Mouse (Mus musculus) intestine, embryonic 16.5 days (tissue): Measurements from ENCODE around the gene Ntm. TPM values are rescaled to one million over a fixed set of nuclear protein-coding genes. Genes with fewer than 3 reads are reported as not detected.

Experiments
- ATAC-seq: fragments of 200-750 bp; cut with Nextera tagmentation; 2 replicates; pipeline ENCODE4 v1.8.0; 2017; ENCODE audit warnings: moderate TSS enrichment, moderate library complexity
- H3K27ac ChIP-seq: fragments of 300-500 bp; sonication (generic); 2 replicates; pipeline ENCODE4 v1.5.1; 2014; ENCODE audit warnings: mild to moderate bottlenecking, low read length
- H3K27me3 ChIP-seq: fragments of 300-500 bp; sonication (generic); replicated peaks from 2 replicates; pipeline ENCODE4 v1.6.1; 2014; ENCODE audit warnings: low read length, control low read depth, mixed read lengths; ENCODE audit not compliant: control insufficient read depth, insufficient read depth
- H3K36me3 ChIP-seq: fragments of 300-500 bp; sonication (generic); 2 replicates; pipeline ENCODE4 v1.6.1; 2014; ENCODE audit warnings: low read length, control low read depth; ENCODE audit not compliant: control insufficient read depth, insufficient read depth
- H3K4me1 ChIP-seq: fragments of 300-500 bp; sonication (generic); 2 replicates; pipeline ENCODE4 v1.6.1; 2014; ENCODE audit warnings: low read length, control low read depth, mixed read lengths; ENCODE audit not compliant: control insufficient read depth, insufficient read depth
- H3K4me2 ChIP-seq: fragments of 300-500 bp; sonication (generic); 2 replicates; pipeline ENCODE4 v1.6.1; 2014; ENCODE audit warnings: low read depth, low read length, control low read depth
- H3K4me3 ChIP-seq: fragments of 300-500 bp; sonication (generic); 2 replicates; pipeline ENCODE4 v1.5.1; 2014; ENCODE audit warnings: mild to moderate bottlenecking, low read length
- H3K9ac ChIP-seq: fragments of 300-500 bp; sonication (generic); 2 replicates; pipeline ENCODE4 v1.6.1; 2014; ENCODE audit warnings: low read depth, low read length
- H3K9me3 ChIP-seq: fragments of 300-500 bp; sonication (generic); 2 replicates; pipeline ENCODE4 v1.6.1; 2016; ENCODE audit warnings: low read length, control low read depth; ENCODE audit not compliant: control insufficient read depth
- WGBS: fragments of 180-500 bp; shearing (Covaris S2); extraction: QIAGEN DNeasy Blood & Tissue Kit; methylation state at CpG from one replicate; pipeline ENCODE4 v1.1.7; 2014; 5-methylcytosine and 5-hydroxymethylcytosine counted together
- polyA plus RNA-seq: library from polyadenylated mRNA; unstranded; fragments of >200 nt; fragmentation: Nextera tagmentation; extraction: Ambion mirVana; gene quantifications from 2 replicates; pipeline ENCODE4 v1.2.1, GENCODE M21; 2015

Gene Ntm
- polyA plus RNA-seq, 1 experiment from 2014 or later, result 5.5 TPM

DNA sequence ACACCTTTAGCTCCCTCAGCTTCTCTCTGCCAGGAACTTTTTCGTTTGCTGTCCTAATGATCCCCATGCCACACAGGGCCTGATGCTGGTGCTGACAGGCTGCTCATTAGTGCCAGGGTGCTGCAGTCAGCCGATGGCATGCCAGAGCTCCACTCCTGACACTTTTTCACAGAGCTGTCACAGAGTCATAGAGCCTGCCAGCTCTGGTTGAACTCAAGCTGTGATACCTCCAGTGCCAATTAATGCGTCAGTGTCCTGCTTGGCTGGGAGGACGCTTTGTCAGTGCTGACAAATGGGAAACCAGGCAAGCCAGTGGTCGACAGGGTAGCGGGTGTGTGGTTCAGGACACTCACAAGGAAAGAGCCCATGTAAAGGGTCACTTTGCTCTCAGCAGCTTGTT is 858.9 kb downstream of the Ntm start:
- no peaks in the 10 kb centered on the region for H3K27me3 ChIP-seq
- no peaks in the 10 kb centered on the region for H3K9me3 ChIP-seq
- no peaks in the 10 kb centered on the region for H3K4me1 ChIP-seq
- ATAC-seq, result no peak
- no peak overlapping the region for H3K9ac ChIP-seq
- H3K36me3 ChIP-seq, result no peaks in the 10 kb centered on the region
- no peak overlapping the region for H3K4me2 ChIP-seq
- no peak overlapping the region for H3K27ac ChIP-seq
- no peak overlapping the region for H3K4me3 ChIP-seq
- 68% methylated on average over 6 of the region's 6 CpGs for WGBS

GRCm38 (mm10) chr9:29100624-29101023 is 862.3 kb downstream of the Ntm start:
- ATAC-seq, result peak; percentile 64
- WGBS, result 52% methylated on average over 5 of the region's 5 CpGs
- H3K4me2 ChIP-seq, result no peak overlapping the region
- no peaks in the 10 kb centered on the region for H3K27me3 ChIP-seq
- H3K4me3 ChIP-seq, result no peak overlapping the region
- no peaks in the 10 kb centered on the region for H3K9me3 ChIP-seq
- no peaks in the 10 kb centered on the region for H3K36me3 ChIP-seq
- no peak overlapping the region for H3K27ac ChIP-seq
- H3K4me1 ChIP-seq, result no peaks in the 10 kb centered on the region
- no peak overlapping the region for H3K9ac ChIP-seq

DNA sequence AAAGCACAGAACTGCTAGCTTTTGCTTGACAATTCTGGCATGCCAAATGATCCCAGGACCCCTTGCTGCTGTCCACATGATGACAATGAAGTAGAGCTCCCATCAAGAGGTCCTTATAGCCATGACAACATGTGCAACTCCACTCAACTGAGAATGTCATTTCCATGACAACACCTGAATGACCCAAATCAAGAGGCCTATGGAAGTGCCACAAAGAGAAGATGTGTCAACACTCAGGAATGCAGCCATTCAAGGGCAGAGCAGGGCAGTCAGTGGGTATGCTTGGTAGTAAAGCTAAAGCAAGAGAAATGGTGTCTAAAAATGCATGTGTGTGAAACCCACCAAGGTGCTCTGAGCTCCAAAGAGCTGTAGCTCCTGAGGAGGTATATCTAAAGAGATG is 870.5 kb downstream of the Ntm start:
- no peak overlapping the region for H3K4me3 ChIP-seq
- no peak overlapping the region for H3K27ac ChIP-seq
- H3K4me2 ChIP-seq, result no peak overlapping the region
- H3K4me1 ChIP-seq, result no peaks in the 10 kb centered on the region
- no peak for ATAC-seq
- H3K27me3 ChIP-seq, result no peaks in the 10 kb centered on the region
- no peaks in the 10 kb centered on the region for H3K9me3 ChIP-seq
- H3K36me3 ChIP-seq, result no peaks in the 10 kb centered on the region
- no peak overlapping the region for H3K9ac ChIP-seq

- no peak for ATAC-seq
- Histone ChIP-seq H3K27me3 (no peaks in the 10 kb centered on the region), H3K9ac (no peak overlapping the region), H3K4me3 (no peak overlapping the region), H3K9me3 (no peaks in the 10 kb centered on the region), H3K4me2 (no peak overlapping the region), H3K27ac (no peak overlapping the region), H3K4me1 (no peaks in the 10 kb centered on the region), H3K36me3 (no peaks in the 10 kb centered on the region)
- 47% methylated on average over 5 of the region's 5 CpGs for WGBS
These were observed 874.3 kb downstream of the Ntm start for GRCm38 (mm10) chr9:29088657-29089056.

- Histone ChIP-seq H3K27ac (no peak overlapping the region), H3K36me3 (no peaks in the 10 kb centered on the region), H3K4me3 (no peak overlapping the region), H3K9ac (no peak overlapping the region), H3K4me1 (no peaks in the 10 kb centered on the region), H3K27me3 (no peaks in the 10 kb centered on the region), H3K9me3 (no peaks in the 10 kb centered on the region), H3K4me2 (no peak overlapping the region)
- ATAC-seq, result no peak
- 61% methylated on average over 4 of the region's 4 CpGs for WGBS
These were observed 875.3 kb downstream of the Ntm start for GRCm38 (mm10) chr9:29087656-29088055.

- H3K27me3 ChIP-seq, result no peaks in the 10 kb centered on the region
- no peak overlapping the region for H3K4me2 ChIP-seq
- no peak overlapping the region for H3K27ac ChIP-seq
- H3K4me1 ChIP-seq, result no peaks in the 10 kb centered on the region
- H3K4me3 ChIP-seq, result no peak overlapping the region
- no peak overlapping the region for H3K9ac ChIP-seq
- H3K36me3 ChIP-seq, result no peaks in the 10 kb centered on the region
- H3K9me3 ChIP-seq, result no peaks in the 10 kb centered on the region
- ATAC-seq, result no peak
These were observed 875.8 kb downstream of the Ntm start for GRCm38 (mm10) chr9:29087171-29087570.

GRCm38 (mm10) chr9:29075924-29076577 is 886.9 kb downstream of the Ntm start:
- Histone ChIP-seq H3K9ac (no peak overlapping the region), H3K4me2 (no peak overlapping the region), H3K27ac (no peak overlapping the region), H3K36me3 (no peaks in the 10 kb centered on the region), H3K4me1 (no peaks in the 10 kb centered on the region), H3K4me3 (no peak overlapping the region), H3K27me3 (no peaks in the 10 kb centered on the region), H3K9me3 (no peaks in the 10 kb centered on the region)
- no peak for ATAC-seq
- WGBS, result 76% methylated on average over 5 of the region's 5 CpGs

DNA sequence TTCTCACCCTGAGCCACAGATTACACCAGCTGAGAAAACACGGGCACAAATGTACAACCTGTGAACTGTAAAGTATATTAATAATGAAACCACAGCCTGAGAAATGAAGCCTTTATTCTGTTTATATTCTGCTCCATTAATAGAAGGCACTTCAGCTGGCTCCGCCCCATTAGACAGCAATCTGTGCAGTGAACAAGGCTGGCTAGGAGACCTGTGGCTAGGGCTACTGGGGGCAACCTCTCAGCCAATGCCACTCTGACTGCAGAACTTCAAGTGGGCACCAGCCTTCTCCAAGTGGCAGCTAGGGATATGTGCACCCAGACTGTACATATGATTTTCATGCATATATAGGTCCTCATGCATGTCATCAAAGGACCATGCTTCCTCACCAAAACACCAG is 887.7 kb downstream of the Ntm start:
- H3K9ac ChIP-seq, result no peak overlapping the region
- ATAC-seq, result no peak
- no peak overlapping the region for H3K4me3 ChIP-seq
- no peaks in the 10 kb centered on the region for H3K4me1 ChIP-seq
- 75% methylated on average over 2 of the region's 2 CpGs for WGBS
- H3K27ac ChIP-seq, result no peak overlapping the region
- H3K9me3 ChIP-seq, result no peaks in the 10 kb centered on the region
- H3K4me2 ChIP-seq, result no peak overlapping the region
- no peaks in the 10 kb centered on the region for H3K36me3 ChIP-seq
- H3K27me3 ChIP-seq, result no peaks in the 10 kb centered on the region

GRCm38 (mm10) chr9:29074494-29074893 is 888.4 kb downstream of the Ntm start:
- H3K4me3 ChIP-seq, result no peak overlapping the region
- H3K9me3 ChIP-seq, result no peaks in the 10 kb centered on the region
- no peak overlapping the region for H3K27ac ChIP-seq
- no peaks in the 10 kb centered on the region for H3K4me1 ChIP-seq
- no peak overlapping the region for H3K9ac ChIP-seq
- no peak for ATAC-seq
- H3K36me3 ChIP-seq, result no peaks in the 10 kb centered on the region
- H3K4me2 ChIP-seq, result no peak overlapping the region
- H3K27me3 ChIP-seq, result no peaks in the 10 kb centered on the region
- WGBS, result 75% methylated on average over 2 of the region's 2 CpGs

DNA sequence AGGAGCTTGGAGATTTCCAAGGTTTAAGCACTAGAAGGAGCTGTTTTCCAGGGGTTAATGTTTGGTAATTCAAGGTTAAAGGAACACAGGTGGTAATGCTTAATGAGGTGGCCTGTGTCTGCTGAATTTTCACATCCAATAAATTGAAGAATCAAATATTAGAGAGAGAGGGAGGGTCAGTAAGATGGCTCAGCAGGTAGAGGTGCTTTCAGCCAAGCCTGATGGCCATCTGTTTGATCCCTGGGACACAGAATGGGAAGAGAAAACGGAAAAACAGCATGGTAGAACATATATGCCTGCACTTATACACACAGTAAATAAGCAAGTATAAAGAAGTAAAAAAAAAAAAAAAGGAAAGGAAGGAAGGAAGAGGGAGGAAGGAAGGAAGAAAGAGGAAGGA is 890.9 kb downstream of the Ntm start:
- 72% methylated on average over 1 of the region's 1 CpGs for WGBS
- no peaks in the 10 kb centered on the region for H3K36me3 ChIP-seq
- no peak overlapping the region for H3K4me3 ChIP-seq
- H3K9me3 ChIP-seq, result no peaks in the 10 kb centered on the region
- H3K9ac ChIP-seq, result no peak overlapping the region
- H3K4me2 ChIP-seq, result no peak overlapping the region
- ATAC-seq, result no peak
- no peak overlapping the region for H3K27ac ChIP-seq
- no peaks in the 10 kb centered on the region for H3K27me3 ChIP-seq
- H3K4me1 ChIP-seq, result no peaks in the 10 kb centered on the region
